Mouse (Mus musculus): Measurements from ENCODE around the gene Trp63. TPM values are rescaled to one million over a fixed set of nuclear protein-coding genes. Genes with fewer than 3 reads are reported as not detected.

Gene Trp63
- total RNA-seq, 2 experiments from 2014 or later = 0.30 to 0.67 TPM

DNA sequence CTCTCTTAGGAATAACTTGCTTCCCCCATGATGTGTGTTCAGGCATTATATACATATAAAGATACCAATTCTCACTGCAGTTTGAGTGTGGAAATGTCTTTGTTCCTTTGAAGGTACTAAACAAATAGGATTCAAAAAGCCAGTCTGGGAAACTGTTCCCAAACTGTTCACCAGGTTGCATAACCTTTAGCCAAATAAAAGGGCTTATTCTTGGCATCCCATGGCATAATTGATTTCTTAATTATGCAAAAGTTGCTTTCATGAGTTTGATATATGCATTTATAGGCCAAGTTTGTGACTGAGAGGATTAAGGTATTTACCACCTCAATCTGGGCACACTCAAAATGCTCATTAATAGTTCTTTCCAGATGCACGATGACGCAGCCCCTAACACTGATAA lies 192.1 kb downstream of the Trp63 start:
- no peak for DNase-seq

DNA sequence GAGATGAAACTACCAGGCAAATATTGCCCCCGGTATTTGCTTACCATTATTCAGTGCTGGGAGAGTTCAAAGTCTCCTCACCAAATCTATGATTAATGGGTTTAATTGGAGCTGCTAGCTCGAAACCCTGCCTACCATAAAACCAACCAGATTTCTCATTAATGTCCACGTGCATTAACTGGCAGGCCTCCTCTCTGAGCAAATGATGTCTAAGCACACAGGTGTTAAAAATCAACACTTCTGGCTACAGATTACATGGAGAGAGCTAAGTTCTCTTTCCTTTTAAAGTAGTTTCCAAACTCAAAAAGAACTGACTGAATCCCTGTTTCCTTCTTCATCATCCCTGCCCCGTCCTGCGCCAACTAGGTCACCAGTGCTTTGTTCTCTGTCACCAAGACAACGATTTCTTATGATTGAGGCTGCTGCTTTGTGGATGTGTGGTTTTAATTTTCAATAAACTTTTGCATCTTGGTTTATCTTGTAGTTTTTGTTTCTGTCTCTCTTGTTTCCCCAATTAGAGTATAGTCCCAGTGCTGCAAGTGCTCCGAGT lies 193.9 kb downstream of the Trp63 start:
- no peak for DNase-seq

DNA sequence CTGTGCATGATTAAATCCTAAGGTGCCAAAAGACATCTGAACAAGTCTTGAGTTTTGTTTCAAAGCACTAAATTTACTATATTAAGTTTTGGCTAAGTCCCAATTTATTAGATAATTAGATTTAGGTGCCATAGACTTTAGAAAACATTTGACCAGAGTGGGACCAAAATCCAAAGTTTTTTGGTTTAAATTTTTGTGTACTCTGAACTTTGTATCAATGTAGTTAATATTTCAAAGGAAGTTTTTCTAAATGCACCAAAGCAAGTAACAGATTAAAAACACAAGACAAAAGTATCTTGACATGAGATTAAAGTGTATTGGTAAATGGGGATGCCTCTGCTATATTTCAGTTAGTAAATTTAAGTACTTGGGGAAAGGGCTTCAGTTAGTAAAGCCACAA lies 194.6 kb downstream of the Trp63 start:
- DNase-seq = no peak

DNA sequence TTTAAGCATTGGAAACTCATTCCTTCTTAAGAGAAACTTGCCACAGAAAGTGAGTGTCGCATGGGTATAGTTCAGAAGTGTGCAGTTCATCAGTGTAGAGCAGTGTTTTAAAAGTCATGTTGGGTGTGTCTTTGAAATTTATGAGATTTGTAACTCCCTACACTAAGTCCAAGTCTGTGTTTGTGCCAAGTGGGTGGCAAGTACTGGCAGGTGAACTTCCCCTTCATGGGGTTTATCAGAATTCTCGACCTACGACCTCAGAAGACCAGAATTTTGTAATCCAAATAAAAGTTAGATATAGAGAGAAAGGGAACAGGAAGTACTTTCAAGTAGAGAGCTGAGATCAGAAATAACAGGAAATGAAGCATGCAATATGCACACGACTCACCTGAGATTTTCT lies 215.5 kb downstream of the Trp63 start:
- DNase-seq = no peak

DNA sequence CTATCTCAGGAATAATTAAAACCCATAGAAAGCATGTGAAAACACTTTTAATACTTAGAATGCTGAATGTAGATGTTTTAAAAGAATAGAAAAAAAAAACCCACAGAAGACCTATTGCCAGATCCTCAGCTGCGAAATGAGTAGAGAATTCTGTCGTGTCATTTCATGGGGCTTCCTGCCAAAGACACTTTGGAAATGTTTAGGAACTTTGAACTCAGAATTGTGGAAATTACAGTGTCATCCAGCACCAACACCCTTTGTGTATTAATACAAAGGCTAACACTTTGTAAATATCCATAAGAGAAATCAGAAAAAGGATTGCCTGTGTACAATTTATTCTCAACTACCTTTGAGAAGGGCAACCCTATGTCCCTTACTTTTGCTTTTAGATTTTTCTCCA lies 216.1 kb downstream of the Trp63 start:
- DNase-seq = no peak

DNA sequence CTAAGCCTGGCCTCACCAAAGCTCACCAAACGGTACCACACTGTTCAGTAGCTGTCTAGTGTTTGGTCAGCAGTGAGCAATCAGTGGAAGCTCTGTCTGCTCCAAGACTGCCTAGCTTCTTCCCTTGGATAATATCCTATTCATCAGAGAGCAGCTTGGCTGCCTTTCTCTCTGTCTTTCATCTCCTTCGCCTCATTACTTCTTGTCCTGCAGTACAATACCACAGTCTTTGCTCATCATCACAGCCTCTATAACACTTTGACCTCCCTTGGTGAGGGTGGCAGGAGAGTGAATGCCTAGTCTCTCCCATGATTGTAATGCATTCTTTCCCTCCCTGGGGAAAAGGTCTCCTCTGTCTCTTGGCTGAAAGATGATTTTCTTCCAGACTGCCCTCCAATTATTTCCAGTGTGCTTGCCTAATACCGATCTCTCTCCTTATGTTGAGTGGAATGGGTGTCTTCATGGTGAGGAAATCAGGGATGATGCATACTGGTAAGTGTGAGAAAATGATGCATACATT lies 216.9 kb downstream of the Trp63 start:
- no peak for DNase-seq

DNA sequence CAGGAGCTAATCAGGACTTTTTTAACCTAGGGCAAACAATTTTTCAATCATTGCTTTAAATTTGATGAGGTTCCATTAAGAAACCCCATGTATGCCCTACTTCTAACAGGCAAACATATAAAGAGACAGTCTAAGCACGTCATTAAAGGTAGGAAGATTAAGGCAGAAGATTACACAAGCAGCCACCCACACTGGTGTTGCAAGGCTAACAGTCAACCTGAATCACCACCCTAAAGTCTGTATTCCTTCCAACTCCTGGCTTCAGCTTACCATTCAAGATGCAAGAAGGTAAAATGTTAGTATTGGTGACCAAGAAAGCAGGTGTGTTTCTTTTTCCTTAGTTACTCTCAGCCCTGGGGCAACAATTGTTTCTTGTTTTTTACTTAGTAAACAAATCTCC lies 228.6 kb downstream of the Trp63 start:
- DNase-seq = no peak

DNA sequence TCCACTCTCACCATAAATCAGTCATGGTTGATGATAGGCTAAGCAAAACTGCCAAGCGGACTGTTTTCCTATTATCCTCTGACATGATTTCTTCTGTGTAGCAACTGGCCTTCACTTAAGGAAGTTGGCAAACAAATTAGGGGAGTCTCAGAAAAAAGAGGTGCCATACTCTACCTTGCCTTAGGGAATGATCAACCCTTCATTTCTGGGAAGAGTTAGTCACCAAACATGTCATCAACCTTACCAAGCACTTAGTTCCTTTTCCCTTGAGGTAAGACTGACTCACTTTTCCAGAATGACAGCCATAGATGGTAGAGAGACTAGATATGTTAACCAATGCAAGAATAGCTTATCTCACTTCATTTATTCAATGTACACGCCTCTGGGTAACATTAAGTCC lies 250.6 kb downstream of the Trp63 start:
- no peak for DNase-seq
